Mouse (Mus musculus): ENCODE measurements around the gene Abca8a. TPM values are rescaled to one million over a fixed set of nuclear protein-coding genes. Genes with fewer than 3 reads are reported as not detected.
"Not testable (repeated sequence)": the region's sequence is repeated elsewhere in the genome, so short reads cannot be mapped to it uniquely, and the experiment has no call there.

The Abca8a gene
- polyA plus RNA-seq, 1 experiment from 2014 or later = not detected

DNA sequence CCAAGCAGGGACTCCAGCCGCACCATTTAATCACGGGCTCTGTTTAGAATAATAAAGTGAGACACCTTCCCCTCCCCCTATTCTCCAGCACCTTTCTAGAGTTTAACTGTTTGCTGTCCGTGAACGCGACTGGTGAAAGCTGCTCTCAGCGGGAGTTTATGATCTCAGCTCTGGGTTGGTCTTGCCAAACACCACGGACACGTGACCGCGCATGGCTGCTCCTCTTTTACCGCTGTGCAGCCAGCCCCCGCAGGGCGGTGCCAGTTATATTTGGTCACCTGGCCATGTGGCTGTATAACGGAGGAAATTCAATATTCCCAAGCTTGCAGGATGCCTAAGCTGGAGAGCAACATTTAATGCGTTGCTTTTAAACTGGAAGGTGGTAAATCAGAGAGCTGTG, 100.2 kb downstream of the Abca8a start, which contains the start of gene Abca8b:
TSS of gene Abca8b (minus strand) at position 222 of the 400 bp plus-strand sequence.
- H3K4me1 ChIP-seq (ENCODE audit: control insufficient read depth, insufficient read depth, low read length) = peaks cover 4% of the 10 kb centered on the region; the same call in 1 of the 2 replicates
- H3K27ac ChIP-seq (replicated peaks; ENCODE audit: low read depth, low read length) = no peak within 1 kb of the TSS
- under 1% methylated on average over 15 of the region's 15 CpGs for WGBS
- ATAC-seq (ENCODE audit: insufficient number of reproducible peaks, low FRiP score, low TSS enrichment, low read depth) = peak; percentile 95
- H3K9me3 ChIP-seq (ENCODE audit: control insufficient read depth, low read length) = no peaks in the 10 kb centered on the region
- DNase-seq (ENCODE audit: low spot score) = peak; percentile 86
- H3K4me2 ChIP-seq (ENCODE audit: low read depth, severe bottlenecking) = peak within 1 kb of the TSS; percentile 46
- H3K9ac ChIP-seq (ENCODE audit: low read length) = no peak within 1 kb of the TSS
- H3K36me3 ChIP-seq (ENCODE audit: control insufficient read depth, insufficient read depth, low read length) = no peaks in the 10 kb centered on the region
- peak within 1 kb of the TSS; percentile 20 for H3K4me3 ChIP-seq (ENCODE audit: low read depth, low read length)
- no peaks in the 10 kb centered on the region for H3K27me3 ChIP-seq (ENCODE audit: control insufficient read depth, insufficient read depth, low read length)

DNA sequence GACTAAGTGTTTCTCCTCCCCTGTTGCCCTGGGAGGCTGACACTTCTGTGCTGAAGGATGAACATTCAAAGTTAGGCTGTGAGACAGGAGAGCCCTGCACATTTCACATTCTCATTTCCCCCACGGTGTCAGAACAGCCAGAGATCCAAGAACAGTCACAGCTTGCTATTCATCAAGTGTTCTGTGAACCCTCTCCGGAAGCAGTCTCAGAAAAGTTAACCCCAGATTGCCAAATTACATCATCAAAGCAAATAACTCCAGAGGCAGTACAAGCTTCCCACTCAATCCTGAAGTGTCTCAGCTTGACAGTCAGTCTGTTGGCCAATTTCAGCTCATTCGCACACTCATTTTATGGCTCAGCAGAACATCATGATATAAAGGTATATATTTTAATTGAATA, 100.8 kb downstream of the Abca8a start:
- Histone ChIP-seq H3K27ac (replicated peaks; ENCODE audit: low read depth, low read length) (no peak overlapping the region), H3K9ac (ENCODE audit: low read length) (no peak overlapping the region), H3K36me3 (ENCODE audit: control insufficient read depth, insufficient read depth, low read length) (no peaks in the 10 kb centered on the region), H3K9me3 (ENCODE audit: control insufficient read depth, low read length) (no peaks in the 10 kb centered on the region), H3K4me1 (ENCODE audit: control insufficient read depth, insufficient read depth, low read length) (peaks cover 4% of the 10 kb centered on the region; the same call in 1 of the 2 replicates), H3K4me2 (ENCODE audit: low read depth, severe bottlenecking) (peak overlapping the region; percentile 46), H3K27me3 (ENCODE audit: control insufficient read depth, insufficient read depth, low read length) (no peaks in the 10 kb centered on the region), H3K4me3 (ENCODE audit: low read depth, low read length) (peak overlapping the region; percentile 20)
- 1% methylated on average over 3 of the region's 3 CpGs for WGBS
- no peak for ATAC-seq (ENCODE audit: insufficient number of reproducible peaks, low FRiP score, low TSS enrichment, low read depth)
- peak; percentile 46 for DNase-seq (ENCODE audit: low spot score)

DNA sequence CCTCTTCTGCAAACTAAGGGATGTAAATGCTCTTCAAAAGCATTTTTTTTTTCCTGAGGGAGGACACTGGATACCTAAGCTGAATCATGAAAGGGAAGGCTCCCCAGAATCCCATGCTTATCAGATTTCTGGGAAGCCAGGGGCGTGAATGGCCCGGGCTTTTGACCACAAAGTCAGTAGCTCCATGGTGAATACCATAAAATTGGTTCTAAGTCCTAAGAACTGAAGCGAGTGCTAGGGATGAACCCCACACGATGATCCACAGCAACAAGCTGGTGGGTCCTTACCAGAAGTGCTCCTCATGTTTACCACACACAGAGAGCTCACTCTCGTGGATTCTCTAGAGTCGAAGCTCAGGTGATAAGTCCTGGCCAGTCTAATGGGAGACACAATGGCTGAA, 101.8 kb downstream of the Abca8a start:
- WGBS = 51% methylated on average over 6 of the region's 6 CpGs
- Histone ChIP-seq H3K36me3 (ENCODE audit: control insufficient read depth, insufficient read depth, low read length) (no peaks in the 10 kb centered on the region), H3K9ac (ENCODE audit: low read length) (no peak overlapping the region), H3K4me2 (ENCODE audit: low read depth, severe bottlenecking) (no peak overlapping the region), H3K27me3 (ENCODE audit: control insufficient read depth, insufficient read depth, low read length) (no peaks in the 10 kb centered on the region), H3K9me3 (ENCODE audit: control insufficient read depth, low read length) (no peaks in the 10 kb centered on the region), H3K27ac (replicated peaks; ENCODE audit: low read depth, low read length) (no peak overlapping the region), H3K4me1 (ENCODE audit: control insufficient read depth, insufficient read depth, low read length) (peaks cover 4% of the 10 kb centered on the region; the same call in 1 of the 2 replicates), H3K4me3 (ENCODE audit: low read depth, low read length) (no peak overlapping the region)
- no peak for ATAC-seq (ENCODE audit: insufficient number of reproducible peaks, low FRiP score, low TSS enrichment, low read depth)
- DNase-seq (ENCODE audit: low spot score) = no peak

DNA sequence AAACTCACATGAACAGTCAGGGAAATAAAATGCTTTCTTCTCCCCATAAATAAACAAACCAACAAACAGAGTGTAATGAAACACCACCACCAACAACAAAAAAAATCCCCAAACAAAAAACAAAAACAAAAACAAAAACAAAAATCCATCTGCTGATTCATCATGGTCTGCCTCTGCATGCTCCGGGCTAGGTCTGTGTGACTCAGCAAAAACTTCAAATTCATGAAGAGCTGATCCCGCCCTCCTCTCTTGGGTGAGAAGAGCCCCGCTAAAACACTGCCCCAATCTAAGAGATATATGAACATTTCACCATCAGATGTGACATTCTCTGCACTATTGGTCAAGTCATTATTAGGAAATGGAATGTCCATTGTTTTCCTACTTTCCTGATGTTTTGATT, 104.5 kb downstream of the Abca8a start:
- no peak for DNase-seq (ENCODE audit: low spot score)
- H3K4me1 ChIP-seq (ENCODE audit: control insufficient read depth, insufficient read depth, low read length) = peaks cover 7% of the 10 kb centered on the region

DNA sequence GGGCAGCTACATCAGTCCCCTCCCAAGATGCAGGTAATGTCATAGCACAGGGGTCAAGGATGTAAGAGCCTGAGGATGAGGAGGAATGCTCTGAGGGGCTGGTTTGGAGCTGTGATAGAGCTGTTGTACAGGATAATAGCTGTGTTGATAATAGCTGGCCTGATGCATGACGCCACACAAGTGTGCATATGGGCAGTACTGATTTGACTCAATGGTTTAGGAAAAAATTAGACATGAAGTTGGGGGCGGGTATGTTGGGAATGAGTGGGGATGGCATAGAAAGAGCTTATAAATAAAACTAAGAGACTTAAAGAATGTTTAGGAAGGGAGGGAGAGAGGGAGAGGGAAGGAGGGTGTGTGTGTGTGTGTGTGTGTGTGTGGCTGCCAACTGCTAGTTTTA, 105.5 kb downstream of the Abca8a start:
- Histone ChIP-seq H3K27ac (replicated peaks; ENCODE audit: low read depth, low read length) (no peak overlapping the region), H3K27me3 (ENCODE audit: control insufficient read depth, insufficient read depth, low read length) (no peaks in the 10 kb centered on the region), H3K4me3 (ENCODE audit: low read depth, low read length) (no peak overlapping the region), H3K4me2 (ENCODE audit: low read depth, severe bottlenecking) (no peak overlapping the region), H3K9me3 (ENCODE audit: control insufficient read depth, low read length) (no peaks in the 10 kb centered on the region), H3K36me3 (ENCODE audit: control insufficient read depth, insufficient read depth, low read length) (no peaks in the 10 kb centered on the region), H3K9ac (ENCODE audit: low read length) (no peak overlapping the region), H3K4me1 (ENCODE audit: control insufficient read depth, insufficient read depth, low read length) (peaks cover 7% of the 10 kb centered on the region)
- no peak for ATAC-seq (ENCODE audit: insufficient number of reproducible peaks, low FRiP score, low TSS enrichment, low read depth)
- DNase-seq (ENCODE audit: low spot score) = no peak
- WGBS = 91% methylated on average over 2 of the region's 2 CpGs

More for the DNA sequence above, 104.5 kb downstream of the Abca8a start:
- Histone ChIP-seq H3K4me3 (ENCODE audit: low read depth, low read length) (no peak overlapping the region), H3K27me3 (ENCODE audit: control insufficient read depth, insufficient read depth, low read length) (no peaks in the 10 kb centered on the region), H3K9me3 (ENCODE audit: control insufficient read depth, low read length) (no peaks in the 10 kb centered on the region), H3K36me3 (ENCODE audit: control insufficient read depth, insufficient read depth, low read length) (no peaks in the 10 kb centered on the region), H3K27ac (replicated peaks; ENCODE audit: low read depth, low read length) (no peak overlapping the region), H3K4me2 (ENCODE audit: low read depth, severe bottlenecking) (no peak overlapping the region), H3K9ac (ENCODE audit: low read length) (no peak overlapping the region)
- no peak for ATAC-seq (ENCODE audit: insufficient number of reproducible peaks, low FRiP score, low TSS enrichment, low read depth)
- 83% methylated on average over 3 of the region's 3 CpGs for WGBS

DNA sequence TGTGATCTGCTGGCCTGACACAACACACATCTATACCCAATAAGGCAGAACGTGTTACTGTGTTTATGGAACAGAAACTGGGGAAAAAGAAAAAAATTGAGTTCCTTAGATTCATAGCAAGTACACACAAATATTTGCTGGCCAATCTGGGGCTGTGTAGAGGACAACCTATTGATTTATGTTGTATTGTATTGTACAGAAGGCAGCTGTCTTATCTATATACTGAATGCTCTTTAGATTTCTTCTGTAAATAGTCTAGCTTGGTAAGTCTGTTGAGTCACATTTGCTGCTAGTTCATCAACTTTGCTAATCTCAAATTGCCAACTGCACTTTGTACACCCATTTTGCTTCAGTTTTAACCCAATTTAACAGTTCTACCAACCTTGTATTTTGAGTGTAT, 107.6 kb downstream of the Abca8a start:
- ATAC-seq (ENCODE audit: insufficient number of reproducible peaks, low FRiP score, low TSS enrichment, low read depth) = no peak
- Histone ChIP-seq H3K4me2 (ENCODE audit: low read depth, severe bottlenecking) (no peak overlapping the region), H3K27ac (replicated peaks; ENCODE audit: low read depth, low read length) (no peak overlapping the region), H3K27me3 (ENCODE audit: control insufficient read depth, insufficient read depth, low read length) (no peaks in the 10 kb centered on the region), H3K4me1 (ENCODE audit: control insufficient read depth, insufficient read depth, low read length) (peaks cover 4% of the 10 kb centered on the region), H3K9ac (ENCODE audit: low read length) (no peak overlapping the region), H3K9me3 (ENCODE audit: control insufficient read depth, low read length) (no peaks in the 10 kb centered on the region), H3K4me3 (ENCODE audit: low read depth, low read length) (no peak overlapping the region), H3K36me3 (ENCODE audit: control insufficient read depth, insufficient read depth, low read length) (no peaks in the 10 kb centered on the region)
- 64% methylated on average over 1 of the region's 1 CpGs for WGBS
- no peak for DNase-seq (ENCODE audit: low spot score)

DNA sequence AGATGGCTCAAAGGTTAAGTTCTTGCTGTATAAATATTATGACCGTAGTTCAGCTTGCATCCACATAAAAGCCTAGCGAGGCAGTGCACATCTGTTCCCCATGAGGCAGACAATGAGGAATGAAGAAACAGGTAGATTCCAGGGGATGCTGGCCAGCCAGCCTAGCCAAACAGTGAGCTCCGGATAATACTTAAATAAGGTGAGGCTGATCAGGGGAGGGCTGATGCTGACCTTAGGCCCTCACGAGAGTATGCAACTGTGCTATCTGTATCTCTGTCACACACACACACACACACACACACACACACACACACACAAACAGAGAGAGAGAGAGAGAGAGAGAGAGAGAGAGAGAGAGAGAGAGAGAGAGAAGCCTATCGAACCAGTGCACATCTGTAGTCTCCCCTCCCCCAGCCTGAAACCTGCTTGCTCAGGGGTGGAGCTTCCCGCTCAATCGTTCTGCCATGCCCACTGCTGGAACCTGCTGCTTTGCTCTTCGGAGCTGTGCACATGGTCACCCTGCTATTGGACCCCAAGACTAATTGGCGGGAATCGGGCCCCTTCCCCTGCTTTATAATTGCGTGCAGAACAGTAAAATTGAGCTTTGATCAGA, 108.2 kb downstream of the Abca8a start:
- not testable (repeated sequence) for H3K9ac ChIP-seq (ENCODE audit: low read length); H3K36me3 ChIP-seq (ENCODE audit: control insufficient read depth, insufficient read depth, low read length); H3K27ac ChIP-seq (replicated peaks; ENCODE audit: low read depth, low read length); H3K4me1 ChIP-seq (ENCODE audit: control insufficient read depth, insufficient read depth, low read length); H3K4me2 ChIP-seq (ENCODE audit: low read depth, severe bottlenecking); H3K27me3 ChIP-seq (ENCODE audit: control insufficient read depth, insufficient read depth, low read length); ATAC-seq (ENCODE audit: insufficient number of reproducible peaks, low FRiP score, low TSS enrichment, low read depth); H3K4me3 ChIP-seq (ENCODE audit: low read depth, low read length); H3K9me3 ChIP-seq (ENCODE audit: control insufficient read depth, low read length)
- peak; percentile 32 for DNase-seq (ENCODE audit: low spot score)
- WGBS = 23% methylated on average over 11 of the region's 11 CpGs

DNA sequence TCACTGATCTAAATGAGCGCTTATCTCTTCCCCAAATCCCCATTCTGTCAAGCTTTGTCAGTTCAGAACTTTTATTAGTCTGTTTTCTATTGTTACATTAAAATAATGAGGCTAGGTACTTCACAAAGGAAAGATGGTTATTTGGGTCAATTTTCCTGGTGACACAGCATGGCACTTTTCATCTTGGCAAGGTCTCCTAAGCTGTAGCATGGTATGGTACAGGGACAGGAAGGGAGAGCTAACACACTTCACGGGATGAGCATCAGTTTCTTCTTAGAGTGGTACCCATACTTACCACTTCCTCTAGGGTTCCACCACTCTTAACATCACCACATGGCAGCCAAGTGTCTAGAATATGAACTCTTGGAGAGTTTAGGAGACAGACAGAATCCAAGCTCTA, 113.9 kb downstream of the Abca8a start:
- 88% methylated on average over 2 of the region's 2 CpGs for WGBS
- Histone ChIP-seq H3K4me3 (ENCODE audit: low read depth, low read length) (no peak overlapping the region), H3K27me3 (ENCODE audit: control insufficient read depth, insufficient read depth, low read length) (no peaks in the 10 kb centered on the region), H3K4me1 (ENCODE audit: control insufficient read depth, insufficient read depth, low read length) (no peaks in the 10 kb centered on the region; the same call in 1 of the 2 replicates), H3K36me3 (ENCODE audit: control insufficient read depth, insufficient read depth, low read length) (no peaks in the 10 kb centered on the region), H3K9ac (ENCODE audit: low read length) (no peak overlapping the region), H3K27ac (replicated peaks; ENCODE audit: low read depth, low read length) (no peak overlapping the region), H3K9me3 (ENCODE audit: control insufficient read depth, low read length) (peaks cover 4% of the 10 kb centered on the region; the same call in 1 of the 2 replicates), H3K4me2 (ENCODE audit: low read depth, severe bottlenecking) (no peak overlapping the region)
- DNase-seq (ENCODE audit: low spot score) (no peak), ATAC-seq (ENCODE audit: insufficient number of reproducible peaks, low FRiP score, low TSS enrichment, low read depth) (no peak)
